Mouse (Mus musculus): ENCODE measurements around the gene Itpr2. TPM values are rescaled to one million over a fixed set of nuclear protein-coding genes. Genes with fewer than 3 reads are reported as not detected.

The Itpr2 gene
- polyA plus RNA-seq, 1 experiment from 2014 or later: 8.2 TPM

DNA sequence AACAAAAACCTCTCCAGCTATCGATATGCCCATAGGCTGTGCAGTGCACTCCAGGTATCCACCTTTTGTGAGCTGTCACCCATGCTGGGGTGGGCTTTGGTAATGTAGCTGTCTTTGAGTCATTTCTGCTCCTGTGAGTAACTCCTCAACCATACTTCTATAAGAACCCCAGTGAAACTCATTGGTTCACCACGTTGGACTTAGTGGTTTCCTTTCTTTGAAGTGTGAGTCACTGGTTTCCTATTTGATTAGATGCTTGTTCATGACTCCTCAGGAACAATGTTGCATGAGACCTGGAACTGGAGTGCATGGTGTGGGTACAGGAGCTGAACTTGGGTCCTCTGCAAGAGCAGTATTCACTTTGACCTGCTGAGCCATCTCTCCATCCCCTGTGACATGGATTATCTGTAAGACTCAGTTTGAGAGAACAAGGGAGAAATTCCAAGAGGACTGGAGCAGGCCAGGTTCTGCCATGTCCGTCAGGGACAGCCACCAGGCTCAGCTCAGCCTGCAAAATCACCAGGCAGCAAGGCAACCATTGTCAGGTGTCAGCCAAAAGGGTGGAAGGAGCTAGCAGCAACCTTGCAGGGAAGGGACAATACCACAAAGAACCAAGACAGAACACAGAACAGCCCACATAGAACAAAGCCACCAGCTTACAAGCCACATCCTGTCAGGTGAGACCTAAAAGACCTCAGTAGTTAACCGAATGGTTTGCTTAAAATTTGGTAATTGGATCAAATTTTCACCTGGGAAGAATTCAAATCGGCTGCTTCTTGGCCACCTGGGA is 19.6 kb upstream of the Itpr2 start:
- H3K79me2 ChIP-seq (ENCODE audit: inconsistent target): no peaks in the 10 kb centered on the region
- no peak overlapping the region for H3K27ac ChIP-seq
- WGBS (ENCODE audit: missing documents): 53% methylated on average over 5 of the region's 5 CpGs
- no peak overlapping the region for H3K4me3 ChIP-seq (ENCODE audit: inconsistent target)
- no peaks in the 10 kb centered on the region for H3K36me3 ChIP-seq (ENCODE audit: inconsistent target)

DNA sequence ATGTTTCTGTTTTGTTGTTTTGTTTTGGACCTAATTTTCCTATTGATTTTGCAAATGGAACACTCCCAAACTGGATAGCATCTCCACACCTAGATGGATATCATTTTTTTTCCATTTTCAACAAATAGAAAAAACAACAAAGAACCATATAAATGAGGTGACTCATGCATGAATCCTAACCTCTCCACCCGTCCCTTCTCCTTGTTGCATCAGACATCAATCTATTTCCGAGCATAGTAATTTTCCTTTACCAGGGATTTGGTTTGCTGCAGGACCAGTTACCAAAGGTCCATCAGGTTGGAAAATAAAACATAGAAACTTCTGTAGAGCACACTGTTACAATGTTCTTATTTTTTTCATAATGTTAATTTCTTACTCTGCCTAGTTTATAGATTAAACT is 17.0 kb upstream of the Itpr2 start:
- no peaks in the 10 kb centered on the region for H3K79me2 ChIP-seq (ENCODE audit: inconsistent target)
- no peak overlapping the region for H3K4me3 ChIP-seq (ENCODE audit: inconsistent target)
- no peaks in the 10 kb centered on the region for H3K36me3 ChIP-seq (ENCODE audit: inconsistent target)
- no peak overlapping the region for H3K27ac ChIP-seq
- WGBS (ENCODE audit: missing documents): 84% methylated on average over 2 of the region's 2 CpGs

DNA sequence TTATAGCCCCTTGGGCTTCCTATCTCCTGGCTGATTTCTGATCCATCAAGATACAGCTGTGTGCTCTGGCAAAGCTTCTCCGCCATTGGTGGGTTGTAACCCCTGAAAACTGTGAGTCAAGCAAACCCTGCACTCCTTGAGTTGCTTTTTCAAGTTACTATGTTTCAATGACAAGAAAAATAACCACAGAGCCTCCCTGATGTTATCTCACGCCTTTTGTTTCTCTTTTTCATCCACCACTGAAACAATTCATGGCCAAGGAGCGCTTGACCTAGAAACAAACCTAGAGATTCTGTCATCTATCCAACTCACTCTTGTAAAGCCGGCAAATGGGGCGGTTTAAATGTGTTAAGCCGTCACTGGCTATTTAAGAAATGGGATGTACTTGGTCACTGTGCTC is 13.9 kb upstream of the Itpr2 start:
- Histone ChIP-seq H3K4me3 (ENCODE audit: inconsistent target) (no peak overlapping the region), H3K27ac (no peak overlapping the region), H3K36me3 (ENCODE audit: inconsistent target) (no peaks in the 10 kb centered on the region), H3K79me2 (ENCODE audit: inconsistent target) (no peaks in the 10 kb centered on the region)
- WGBS (ENCODE audit: missing documents): 64% methylated on average over 6 of the region's 6 CpGs

DNA sequence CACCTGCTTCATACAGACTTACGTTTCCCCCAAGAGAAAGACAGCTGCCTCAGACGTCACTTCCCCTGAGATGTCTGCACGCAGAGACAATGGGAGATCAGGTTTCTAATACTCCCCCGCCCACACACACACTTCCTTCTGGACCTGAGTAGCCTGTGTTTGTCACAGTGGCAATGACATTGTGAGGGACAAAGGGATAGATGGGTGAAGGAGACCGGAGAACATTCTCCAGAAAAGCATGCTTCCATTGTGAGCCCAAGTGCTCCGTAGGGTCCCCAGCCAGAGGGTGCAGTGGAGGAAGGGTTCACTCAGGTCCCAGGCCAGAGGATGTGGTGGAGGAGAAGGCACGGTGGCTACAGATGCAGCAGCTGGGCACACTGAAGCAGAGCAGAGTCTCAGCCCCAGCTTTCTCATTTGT is 12.5 kb upstream of the Itpr2 start:
- 58% methylated on average over 7 of the region's 7 CpGs for WGBS (ENCODE audit: missing documents)
- no peaks in the 10 kb centered on the region for H3K36me3 ChIP-seq (ENCODE audit: inconsistent target)

DNA sequence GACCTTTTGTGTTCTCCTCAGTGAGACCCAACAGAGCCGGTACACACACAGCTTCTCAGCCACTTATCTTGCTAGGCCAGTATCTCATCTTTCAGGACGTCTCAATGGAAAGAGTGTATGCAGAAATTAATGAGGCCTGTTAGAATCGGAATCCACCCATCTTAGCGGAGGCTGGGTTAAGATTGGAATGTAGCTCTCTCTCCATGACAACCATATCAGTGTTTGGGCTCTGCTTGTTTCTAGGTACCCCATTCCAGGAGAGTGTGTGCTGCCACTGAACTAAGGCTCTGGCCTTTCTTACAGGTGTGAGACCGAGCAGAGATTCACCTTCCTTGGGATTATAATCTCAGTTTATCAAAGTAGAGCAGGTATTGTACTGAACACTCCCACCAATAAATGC is 11.9 kb upstream of the Itpr2 start:
- Histone ChIP-seq H3K27ac (no peak overlapping the region), H3K36me3 (ENCODE audit: inconsistent target) (no peaks in the 10 kb centered on the region), H3K4me3 (ENCODE audit: inconsistent target) (no peak overlapping the region), H3K79me2 (ENCODE audit: inconsistent target) (no peaks in the 10 kb centered on the region)
- WGBS (ENCODE audit: missing documents): 87% methylated on average over 5 of the region's 5 CpGs

More for the DNA sequence above, 12.5 kb upstream of the Itpr2 start:
- H3K4me3 ChIP-seq (ENCODE audit: inconsistent target): no peak overlapping the region
- no peaks in the 10 kb centered on the region for H3K79me2 ChIP-seq (ENCODE audit: inconsistent target)
- no peak overlapping the region for H3K27ac ChIP-seq

DNA sequence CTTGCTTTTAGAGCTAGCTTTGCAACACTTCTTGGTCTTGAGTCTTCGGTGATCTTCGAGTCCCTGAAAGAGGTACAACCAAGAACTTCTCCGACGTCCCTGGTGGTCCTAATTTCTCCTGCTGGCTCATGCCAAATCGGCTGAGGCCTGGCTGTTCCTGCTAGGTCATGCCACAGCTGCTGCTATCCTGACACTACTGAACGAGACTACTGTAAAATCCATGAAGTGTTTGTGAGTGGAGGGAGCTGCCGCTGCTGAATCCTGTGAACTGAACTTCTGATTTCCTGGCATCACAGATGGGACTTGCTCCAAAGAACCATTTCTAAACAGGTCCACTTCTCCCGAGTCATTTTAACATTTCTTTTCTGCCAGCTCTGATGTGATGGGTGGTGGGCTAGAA is 11.4 kb upstream of the Itpr2 start:
- WGBS (ENCODE audit: missing documents): 97% methylated on average over 8 of the region's 8 CpGs
- Histone ChIP-seq H3K79me2 (ENCODE audit: inconsistent target) (no peaks in the 10 kb centered on the region), H3K27ac (no peak overlapping the region), H3K4me3 (ENCODE audit: inconsistent target) (no peak overlapping the region), H3K36me3 (ENCODE audit: inconsistent target) (no peaks in the 10 kb centered on the region)

DNA sequence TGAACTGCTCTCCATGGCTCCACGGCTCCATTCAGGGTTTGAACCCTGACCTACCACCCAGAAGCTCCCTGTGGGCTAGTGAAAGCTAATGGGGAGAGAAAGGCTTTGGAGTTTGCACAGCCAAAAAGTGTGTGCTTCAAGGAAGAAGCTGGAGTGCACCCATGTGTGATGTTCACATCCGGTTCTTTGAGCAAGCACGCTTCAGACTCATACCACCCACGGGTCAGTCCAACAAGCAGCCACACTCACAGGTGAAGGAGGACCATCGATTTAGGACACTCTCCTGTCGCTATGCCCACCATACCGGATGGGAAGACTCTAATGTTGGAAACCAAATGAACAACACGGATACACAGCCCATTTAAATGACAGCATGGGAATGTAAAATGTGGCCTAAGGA is 9.5 kb upstream of the Itpr2 start:
- H3K36me3 ChIP-seq (ENCODE audit: inconsistent target): no peaks in the 10 kb centered on the region
- no peaks in the 10 kb centered on the region for H3K79me2 ChIP-seq (ENCODE audit: inconsistent target)
- WGBS (ENCODE audit: missing documents): 91% methylated on average over 8 of the region's 8 CpGs
- no peak overlapping the region for H3K27ac ChIP-seq
- no peak overlapping the region for H3K4me3 ChIP-seq (ENCODE audit: inconsistent target)

DNA sequence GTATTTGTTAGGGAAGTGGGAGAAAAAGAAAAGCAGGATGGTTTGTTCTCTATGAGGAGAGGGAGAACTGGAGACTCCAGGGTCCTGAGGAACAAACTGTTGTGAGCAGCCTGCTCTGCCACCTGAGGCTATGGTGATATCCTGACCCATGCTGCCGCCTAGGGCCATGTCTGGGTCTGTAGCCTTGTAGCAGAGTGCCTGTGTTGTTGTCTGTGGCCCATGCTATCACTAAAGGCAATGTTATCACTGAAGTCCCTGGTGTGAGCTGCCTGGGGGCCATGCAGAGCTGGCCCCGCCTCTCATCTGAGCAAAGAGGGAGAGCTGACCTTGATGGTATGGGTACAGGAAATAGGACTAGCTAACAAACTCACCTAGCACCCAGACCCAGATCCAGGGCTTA is 7.9 kb upstream of the Itpr2 start:
- WGBS (ENCODE audit: missing documents): 93% methylated on average over 2 of the region's 2 CpGs

DNA sequence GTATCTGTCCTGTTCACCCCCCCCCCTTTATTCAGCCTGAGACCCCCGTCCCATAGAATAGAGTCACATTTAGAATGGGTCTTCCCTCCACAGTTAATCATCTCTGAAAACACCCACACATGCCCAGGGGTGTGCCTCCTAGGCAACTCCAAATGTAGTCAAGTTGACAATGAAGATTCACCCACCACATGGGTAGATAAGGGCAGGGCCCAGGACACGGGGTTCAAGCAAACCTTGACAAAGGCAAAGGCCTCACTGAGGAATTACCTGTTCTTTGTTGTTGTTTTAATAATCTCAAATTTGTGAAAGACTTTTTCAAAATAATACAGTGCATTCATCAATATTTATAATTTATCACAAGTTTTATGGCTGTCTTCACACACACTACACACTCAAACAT is 2.4 kb upstream of the Itpr2 start:
- no peak overlapping the region for H3K4me3 ChIP-seq (ENCODE audit: inconsistent target)
- 90% methylated on average over 2 of the region's 2 CpGs for WGBS (ENCODE audit: missing documents)
- H3K79me2 ChIP-seq (ENCODE audit: inconsistent target): no peaks in the 10 kb centered on the region; the same call in 1 of the 2 replicates
- no peaks in the 10 kb centered on the region for H3K36me3 ChIP-seq (ENCODE audit: inconsistent target)
- no peak overlapping the region for H3K27ac ChIP-seq

More for the DNA sequence above, 7.9 kb upstream of the Itpr2 start:
- Histone ChIP-seq H3K79me2 (ENCODE audit: inconsistent target) (no peaks in the 10 kb centered on the region), H3K4me3 (ENCODE audit: inconsistent target) (no peak overlapping the region), H3K36me3 (ENCODE audit: inconsistent target) (no peaks in the 10 kb centered on the region), H3K27ac (no peak overlapping the region)

DNA sequence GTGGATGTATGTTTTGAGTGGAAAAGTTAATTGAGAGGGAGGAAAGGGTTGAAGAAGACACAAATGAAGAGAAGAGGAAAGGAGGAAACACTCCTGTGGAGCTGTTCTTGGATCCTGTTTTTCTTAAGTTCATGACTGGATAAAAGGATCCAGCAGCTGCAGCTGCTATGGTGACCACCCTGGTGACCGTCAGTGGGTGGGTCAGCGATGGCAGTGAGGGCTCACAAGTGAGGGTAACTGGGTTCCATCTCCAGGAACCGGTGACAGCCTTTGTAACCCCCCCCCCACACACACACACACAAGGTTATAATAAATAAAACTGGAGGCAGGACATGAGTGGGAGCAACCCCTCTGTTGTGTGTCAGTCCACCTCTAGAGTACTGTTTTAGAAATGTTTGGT is 833 bp upstream of the Itpr2 start:
- H3K79me2 ChIP-seq (ENCODE audit: inconsistent target): no peaks in the 10 kb centered on the region; the same call in 1 of the 2 replicates
- no peak overlapping the region for H3K4me3 ChIP-seq (ENCODE audit: inconsistent target)
- H3K27ac ChIP-seq: no peak overlapping the region
- 54% methylated on average over 3 of the region's 3 CpGs for WGBS (ENCODE audit: missing documents)
- no peaks in the 10 kb centered on the region for H3K36me3 ChIP-seq (ENCODE audit: inconsistent target)

DNA sequence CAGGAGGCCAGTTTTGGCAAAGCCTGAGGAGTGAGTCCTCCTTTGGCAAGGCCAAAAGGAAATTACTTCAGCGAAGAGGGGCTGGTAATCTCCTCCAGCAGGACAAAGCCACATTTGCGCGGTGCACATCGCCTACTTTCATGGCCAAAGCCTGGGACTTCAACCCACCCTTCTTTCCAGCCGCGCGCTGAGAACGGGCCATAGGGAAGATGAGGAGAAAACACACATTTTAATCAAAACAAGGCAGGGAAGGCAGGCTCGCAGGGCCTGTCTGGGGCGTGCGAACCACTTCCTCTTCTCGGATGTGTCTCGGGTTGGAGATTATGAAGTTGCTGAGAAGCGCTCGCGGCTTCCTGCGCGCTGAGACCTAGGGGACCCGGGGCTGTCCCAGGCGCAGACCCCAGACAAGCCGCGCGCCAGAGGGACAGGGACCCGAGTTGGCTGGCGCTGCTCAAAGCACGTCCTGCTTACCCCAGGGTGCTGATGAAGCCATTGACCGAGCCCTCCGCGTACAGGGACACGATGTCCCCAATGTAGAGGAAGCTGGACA is 632 bp downstream of the Itpr2 start:
- Histone ChIP-seq H3K4me3 (ENCODE audit: inconsistent target) (peak overlapping the region; percentile 48), H3K79me2 (ENCODE audit: inconsistent target) (no peaks in the 10 kb centered on the region; the same call in 1 of the 2 replicates), H3K27ac (peak overlapping the region; percentile 25; the same call in 1 of the 2 replicates), H3K36me3 (ENCODE audit: inconsistent target) (no peaks in the 10 kb centered on the region)
- under 1% methylated on average over 29 of the region's 30 CpGs for WGBS (ENCODE audit: missing documents)

DNA sequence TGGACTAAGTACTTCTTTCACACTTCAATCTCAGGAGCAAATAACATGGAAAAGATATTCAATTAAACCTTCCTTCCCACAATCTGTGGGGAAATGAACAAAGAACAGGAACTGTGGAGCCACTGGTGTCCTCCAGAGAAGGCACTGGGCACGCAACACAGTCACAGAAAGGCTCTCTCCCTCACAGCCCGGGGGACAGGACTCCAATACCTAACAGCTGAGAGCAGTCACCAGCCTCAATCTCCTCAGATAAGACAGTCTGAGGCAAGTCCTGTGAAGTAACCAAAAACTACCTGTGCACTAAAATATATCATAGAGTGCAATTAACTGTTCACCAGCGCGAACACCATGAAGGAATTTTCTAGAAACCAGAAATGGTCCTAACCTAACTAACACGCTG is 1.3 kb downstream of the Itpr2 start:
- 66% methylated on average over 5 of the region's 5 CpGs for WGBS (ENCODE audit: missing documents)
- peak overlapping the region; percentile 48; the same call in 1 of the 2 replicates for H3K4me3 ChIP-seq (ENCODE audit: inconsistent target)
- H3K79me2 ChIP-seq (ENCODE audit: inconsistent target): no peaks in the 10 kb centered on the region; the same call in 1 of the 2 replicates
- H3K27ac ChIP-seq: 0 out of 2 replicates have a peak overlapping the region, but pooled peaks have one; percentile 25
- H3K36me3 ChIP-seq (ENCODE audit: inconsistent target): no peaks in the 10 kb centered on the region

DNA sequence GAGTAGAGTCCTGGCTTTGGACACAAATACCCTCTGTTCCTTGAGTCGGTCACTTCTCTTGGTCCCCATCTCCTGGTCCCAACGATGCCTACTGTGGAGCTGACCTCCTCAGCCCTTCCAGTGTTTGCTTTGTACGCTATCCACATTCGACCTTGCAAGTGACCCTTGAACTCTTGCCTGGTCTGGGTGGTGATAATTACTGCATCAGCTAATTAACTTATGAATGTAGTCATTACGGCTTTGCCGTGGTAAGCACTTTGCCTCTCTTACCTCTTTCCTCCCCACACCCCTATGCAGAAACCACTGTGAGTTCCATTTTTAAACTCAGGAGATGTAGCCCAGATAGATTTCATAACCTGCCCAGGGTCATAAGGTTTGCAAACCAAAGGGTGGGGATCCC is 1.8 kb downstream of the Itpr2 start:
- no peaks in the 10 kb centered on the region; the same call in 1 of the 2 replicates for H3K79me2 ChIP-seq (ENCODE audit: inconsistent target)
- 81% methylated on average over 6 of the region's 6 CpGs for WGBS (ENCODE audit: missing documents)
- no peaks in the 10 kb centered on the region for H3K36me3 ChIP-seq (ENCODE audit: inconsistent target)
- no peak overlapping the region for H3K4me3 ChIP-seq (ENCODE audit: inconsistent target)
- no peak overlapping the region for H3K27ac ChIP-seq

DNA sequence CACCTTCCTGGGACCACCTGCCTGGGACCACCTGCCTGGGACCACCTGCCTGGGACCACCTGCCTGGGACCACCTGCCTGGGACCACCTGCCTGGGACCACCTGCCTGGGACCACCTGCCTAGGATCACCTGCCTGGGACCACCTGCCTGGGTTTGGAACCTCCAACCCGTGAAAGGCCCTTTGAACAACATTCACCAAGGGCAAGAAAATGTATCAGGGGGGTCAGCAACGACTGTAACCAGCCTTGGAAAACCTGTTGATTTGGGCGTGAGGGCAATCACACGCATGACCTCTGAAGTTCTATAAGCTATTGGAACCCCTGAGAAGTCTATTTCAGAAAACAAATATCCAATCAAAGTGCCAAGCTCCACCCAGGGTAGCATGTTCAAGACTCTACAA is 2.5 kb downstream of the Itpr2 start:
- Histone ChIP-seq H3K27ac (no peak overlapping the region), H3K36me3 (ENCODE audit: inconsistent target) (no peaks in the 10 kb centered on the region), H3K4me3 (ENCODE audit: inconsistent target) (no peak overlapping the region), H3K79me2 (ENCODE audit: inconsistent target) (no peaks in the 10 kb centered on the region; the same call in 1 of the 2 replicates)
- WGBS (ENCODE audit: missing documents): 92% methylated on average over 4 of the region's 4 CpGs

DNA sequence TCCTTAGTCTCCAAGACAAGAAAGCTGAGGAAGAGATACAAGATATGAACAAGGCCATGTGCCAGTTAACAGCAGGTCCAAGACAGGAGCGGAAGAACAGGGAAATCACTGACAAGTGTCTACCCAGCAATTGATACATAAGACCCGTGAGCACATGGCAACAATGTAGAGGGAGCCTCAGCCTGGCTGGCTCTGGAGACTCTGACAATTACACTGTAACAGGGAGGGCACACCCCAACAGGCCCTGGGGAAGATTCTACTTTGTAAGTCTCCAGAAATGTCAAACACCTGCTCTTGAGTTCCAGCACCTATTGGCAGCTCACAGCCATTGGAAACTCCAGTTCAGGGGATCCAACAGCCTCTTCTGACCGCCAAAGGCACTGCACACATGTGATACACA is 3.6 kb downstream of the Itpr2 start:
- Histone ChIP-seq H3K79me2 (ENCODE audit: inconsistent target) (no peaks in the 10 kb centered on the region; the same call in 1 of the 2 replicates), H3K36me3 (ENCODE audit: inconsistent target) (no peaks in the 10 kb centered on the region), H3K4me3 (ENCODE audit: inconsistent target) (no peak overlapping the region), H3K27ac (no peak overlapping the region)
- 97% methylated on average over 3 of the region's 3 CpGs for WGBS (ENCODE audit: missing documents)

All from macrophage (primary cell).